Mouse (Mus musculus) liver, adult 2 months (tissue): ENCODE data around the gene Cpa1.

Experiments used
- CTCF ChIP-seq: fragments of 200-500 bp; IDR thresholded peaks from 2 replicates; pipeline ENCODE4 v1.5.1; 2011; ENCODE audit warnings: low read depth, low read length, control low read depth
- POLR2A ChIP-seq: fragments of 200-500 bp; IDR thresholded peaks from 2 replicates; pipeline ENCODE4 v1.6.1; 2011; ENCODE audit warnings: low read length, control low read depth; ENCODE audit not compliant: insufficient read depth; ENCODE audit errors: extremely low read depth

DNA sequence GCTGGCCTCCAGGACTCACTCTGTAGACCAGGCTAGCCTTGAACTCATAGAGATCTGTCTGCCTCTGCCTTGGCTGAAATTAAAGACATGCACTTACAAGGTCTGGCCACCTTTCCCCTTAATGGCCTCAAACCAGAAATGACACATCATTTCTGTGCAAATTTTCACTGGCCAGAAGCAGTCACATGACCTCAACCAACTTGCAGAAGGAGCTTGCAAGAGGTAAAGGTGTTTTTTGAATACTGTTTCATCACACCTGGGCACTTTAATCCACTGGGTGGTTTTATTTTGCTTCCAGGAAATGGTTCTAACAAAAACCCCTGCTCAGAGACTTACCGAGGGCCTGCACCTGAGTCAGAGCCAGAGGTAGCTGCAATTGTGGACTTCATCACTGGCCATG is 9.0 kb upstream of the Cpa1 start:
- TF ChIP-seq POLR2A, result no peak
- TF ChIP-seq CTCF, result no peak
